8 mouse cellular contexts compared by ENCODE assay signal in the genomic region with DNA sequence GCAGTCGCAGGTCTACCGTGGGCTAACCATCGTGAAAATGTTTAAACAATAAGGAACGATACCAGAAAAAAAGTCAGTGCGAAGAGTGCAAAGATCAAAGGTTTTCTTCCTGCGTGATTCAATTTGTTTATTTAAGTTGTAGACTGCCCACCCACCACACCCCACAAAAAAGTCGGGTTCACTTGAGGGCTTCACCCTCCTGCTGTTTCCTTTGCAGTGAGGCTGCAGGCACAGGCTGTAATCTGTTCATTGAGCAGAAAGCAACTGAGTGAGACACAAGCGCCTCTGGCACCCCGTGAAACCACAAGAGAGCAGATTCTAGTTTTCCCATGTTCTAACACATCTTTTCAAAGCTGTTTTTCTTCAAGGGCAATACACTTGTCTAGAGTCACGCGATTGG. TPM values are rescaled to one million over a fixed set of nuclear protein-coding genes. Genes with fewer than 3 reads are reported as not detected.
DNase-seq lines count a peak whose midpoint lies in the region; ATAC-seq lines count a peak whose summit lies in the region.

No protein-coding gene starts in this region.

- no peak for DNase-seq in frontal cortex, postnatal 25 days (ENCODE audit: low spot score in 2 of 2)
- DNase-seq in spleen, postnatal 36 days (ENCODE audit: low spot score in 2 of 2) = peak; percentile 65
- no peak for DNase-seq in spleen, adult 12 weeks (ENCODE audit: low spot score)
- no peak for DNase-seq in gastrocnemius, postnatal 14 days
- no peak for DNase-seq in testis, postnatal 10 days (ENCODE audit: low spot score)
- no peak for DNase-seq in gastrocnemius, postnatal 25 days

- no peak overlapping the region for H3K9ac ChIP-seq in neural tube, embryonic 13.5 days

- H3K4me3 ChIP-seq in neural tube, embryonic 13.5 days = no peak overlapping the region

- H3K4me2 ChIP-seq in neural tube, embryonic 13.5 days = peak overlapping the region; percentile 13

- intact Hi-C loops in gastrocnemius, postnatal 14 days (cut with DNase I; ENCODE audit: low total_unique reads) = no loop called here

- peak; percentile 38; the same call in 1 of the 2 replicates for ATAC-seq in frontal cortex, adult (ENCODE audit: low TSS enrichment)
- no peak for ATAC-seq in neural tube, embryonic 13.5 days (ENCODE audit: low read depth)

- no peaks in the 10 kb centered on the region for H3K9me3 ChIP-seq in neural tube, embryonic 13.5 days

- 5% methylated on average over 11 of the region's 11 CpGs for WGBS in neural tube, embryonic 13.5 days

- no peaks in the 10 kb centered on the region for H3K36me3 ChIP-seq in neural tube, embryonic 13.5 days

- no peak overlapping the region for H3K27ac ChIP-seq in neural tube, embryonic 13.5 days (replicated peaks)

- H3K27me3 ChIP-seq in neural tube, embryonic 13.5 days = no peaks in the 10 kb centered on the region

- H3K4me1 ChIP-seq in neural tube, embryonic 13.5 days (replicated peaks) = peaks cover 26% of the 10 kb centered on the region

RNA-seq across cellular contexts. Expression of a gene that starts 29.6 kb away (rescaled TPM):
- 17.7 TPM in 2 replicates for polyA plus RNA-seq in neural tube, embryonic 13.5 days (2015; fragmentation: Nextera tagmentation; extraction: Ambion mirVana)
- total RNA-seq in gastrocnemius, postnatal 14 days (2021) = 10 to 100 TPM; 13.8 to 17.1 TPM
- total RNA-seq in gastrocnemius, postnatal 25 days (2021) = 10 to 100 TPM; 13.9 to 18.5 TPM

Comparison
In these comparisons a context has a peak if more than half of its experiments do, and no peak if none do; other contexts are left out.
1. DNase-seq: peak in spleen, postnatal 36 days (2 of 2); none in frontal cortex, postnatal 25 days (0 of 2), spleen, adult 12 weeks (single experiment), gastrocnemius, postnatal 14 days (single experiment), testis, postnatal 10 days (single experiment) and gastrocnemius, postnatal 25 days (single experiment).